Mouse (Mus musculus) spleen, adult 2 months (tissue): ENCODE data around the gene Urgcp.

Source experiments
- CTCF ChIP-seq: fragments of 200-500 bp; IDR thresholded peaks from 2 replicates; pipeline ENCODE4 v1.5.1; 2011; ENCODE audit warnings: mild to moderate bottlenecking, inconsistent platforms; ENCODE audit not compliant: insufficient read depth, insufficient read length, insufficient replicate concordance; ENCODE audit errors: extremely low read depth
- POLR2A ChIP-seq: fragments of 200-500 bp; IDR thresholded peaks from 2 replicates; pipeline ENCODE4 v1.6.1; 2011; ENCODE audit warnings: low read depth, low read length, inconsistent platforms

GRCm38 (mm10) chr11:5703341-5703740, 58.8 kb downstream of the Urgcp start:
- TF ChIP-seq CTCF (no peak), POLR2A (no peak)
